Mouse (Mus musculus): Measurements from ENCODE around the gene Defb23.

Gene Defb23

DNA sequence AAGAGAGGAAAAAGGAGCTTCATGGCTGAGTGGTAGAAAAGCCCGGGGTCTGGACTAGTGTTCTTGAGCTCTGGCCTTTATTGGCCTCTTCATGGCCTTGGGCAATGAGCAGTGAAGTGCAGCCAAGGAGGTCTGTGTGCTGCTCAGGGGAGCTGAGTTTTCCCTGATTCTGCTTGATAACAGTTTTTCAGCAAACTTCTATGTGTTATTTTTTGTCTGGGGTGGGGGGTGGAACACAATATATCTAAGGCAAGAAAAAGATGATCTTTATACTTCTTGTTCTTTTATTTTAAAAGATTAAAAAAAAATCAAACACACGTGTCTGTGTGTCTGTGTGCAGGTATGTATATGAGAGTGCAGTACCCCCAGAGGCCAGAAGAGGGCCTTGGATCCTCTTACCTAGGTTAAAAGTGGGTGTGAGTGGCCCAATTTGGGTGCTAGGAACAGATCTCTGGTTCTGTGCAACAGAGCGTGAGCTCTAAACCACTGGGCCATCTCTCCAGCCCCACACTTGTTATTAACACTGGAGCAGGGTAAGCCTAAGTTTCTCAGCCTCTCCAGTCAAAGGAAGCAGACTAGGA lies at the start of gene Defb23:
Defb23 (minus strand) TSS at position 51 of the 581 bp plus-strand sequence.
- no peak for DNase-seq (ENCODE audit: low spot score in 2 of 2)

DNA sequence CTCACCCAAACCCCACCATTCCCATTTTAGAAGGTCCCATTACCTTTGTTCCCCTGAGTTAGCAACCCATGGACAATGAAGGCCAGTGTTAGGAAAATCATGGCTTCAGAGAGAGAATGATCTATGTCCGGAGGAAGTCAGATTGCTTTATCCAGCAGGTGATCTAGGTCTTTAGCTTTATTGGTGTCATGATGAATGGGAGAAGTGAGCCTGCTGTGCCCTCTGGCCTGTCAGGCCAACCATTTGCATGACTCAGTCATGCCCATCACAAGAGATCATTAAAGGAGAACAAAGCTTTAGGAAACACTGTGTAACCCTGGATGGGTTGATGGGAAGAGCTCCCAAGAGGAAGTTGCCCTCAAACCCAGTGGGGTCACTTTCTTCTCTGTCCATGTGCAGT lies 47.2 kb upstream of the Defb23 start, which contains the start of gene Defb26:
Defb26 (minus strand) TSS at position 101 of the 400 bp plus-strand sequence.
- DNase-seq (ENCODE audit: low spot score in 2 of 2): no peak

DNA sequence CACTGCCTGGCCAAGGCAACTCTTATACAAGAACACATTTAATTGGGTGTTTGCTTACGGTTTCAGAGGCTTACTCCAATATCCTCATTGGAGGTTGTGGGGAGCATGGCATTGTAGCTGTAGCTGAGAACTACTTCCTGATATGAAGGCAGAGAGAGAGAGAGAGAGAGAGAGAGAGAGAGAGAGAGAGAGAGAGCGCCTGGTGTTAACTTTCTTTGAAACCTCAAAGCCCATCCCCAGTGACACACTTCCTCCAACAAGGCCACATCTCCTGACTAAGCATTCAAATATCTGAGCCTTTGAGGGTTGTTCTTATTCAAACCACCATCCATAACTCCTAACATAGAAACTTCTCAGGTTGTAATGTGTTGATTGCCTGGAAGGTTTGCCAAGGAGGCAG lies 39.5 kb upstream of the Defb23 start:
- DNase-seq (ENCODE audit: low spot score in 2 of 2): no peak

DNA sequence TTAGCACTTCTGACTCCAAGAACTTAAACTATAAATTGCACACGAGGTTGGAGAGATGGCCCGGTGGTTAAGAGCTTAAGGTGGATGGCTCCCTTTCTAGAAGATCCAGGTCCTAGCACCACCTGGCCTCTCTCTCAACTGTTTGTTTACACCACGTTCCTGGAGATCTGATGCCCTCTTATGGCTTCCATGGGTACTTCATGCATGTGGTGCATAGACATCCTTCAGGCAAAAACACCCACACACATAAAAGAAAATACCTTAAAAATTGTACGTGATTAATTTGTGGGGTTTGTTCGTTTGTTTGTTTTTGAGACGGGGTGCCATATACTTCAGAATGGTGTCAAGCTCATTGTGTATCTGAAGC lies 36.4 kb upstream of the Defb23 start:
- no peak for DNase-seq (ENCODE audit: low spot score in 2 of 2)

DNA sequence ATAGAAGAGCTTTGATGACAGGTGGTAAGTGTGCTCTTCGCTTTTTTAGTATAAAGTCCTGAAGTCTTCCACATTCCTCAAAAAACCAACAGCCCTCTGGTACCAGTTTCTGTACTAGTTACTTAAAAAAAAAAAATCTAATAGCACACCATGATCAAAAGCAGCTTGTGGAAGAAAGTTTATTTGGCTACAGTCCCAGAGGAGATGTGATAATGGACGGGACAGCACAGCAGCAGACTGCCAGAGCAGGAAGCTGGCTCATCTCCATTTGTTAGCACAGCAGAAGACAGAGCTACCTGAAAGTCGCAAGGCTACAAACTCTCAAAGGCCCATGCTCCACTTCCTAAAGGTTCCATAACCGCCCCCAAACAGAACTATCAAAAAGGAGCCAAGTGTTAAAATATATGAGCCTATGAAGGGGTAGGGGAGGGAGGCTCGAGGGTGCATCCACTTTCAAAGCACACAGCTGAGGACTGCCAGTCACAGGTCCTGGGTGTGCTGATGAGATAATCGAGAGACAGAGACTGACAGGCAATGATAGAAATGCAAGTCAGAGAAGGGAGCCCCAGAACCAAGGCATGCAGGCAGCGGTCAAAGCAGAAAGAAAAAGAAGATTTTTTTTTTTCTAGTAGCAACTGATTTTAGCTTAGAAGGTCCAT lies 35.9 kb upstream of the Defb23 start:
- no peak for DNase-seq (ENCODE audit: low spot score in 2 of 2)

DNA sequence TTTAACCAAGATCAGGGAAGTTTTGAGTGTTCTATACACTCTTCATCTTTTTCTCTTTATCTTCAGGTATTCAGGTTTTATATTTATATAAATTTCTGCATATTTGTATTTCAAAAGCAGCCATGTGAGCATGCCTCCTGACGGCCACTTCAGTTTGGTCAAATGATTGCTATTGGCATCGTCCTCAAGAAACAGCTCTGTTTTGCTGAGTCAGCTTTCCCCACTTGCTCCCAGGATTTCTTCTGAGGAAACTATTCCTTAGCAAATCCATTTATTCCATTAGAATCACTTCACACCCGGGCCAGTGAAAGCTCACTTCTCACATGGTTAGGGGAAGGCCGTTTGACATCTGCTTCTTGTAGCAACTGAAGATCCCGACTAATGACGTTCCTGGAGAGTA lies 33.6 kb upstream of the Defb23 start:
- no peak for DNase-seq (ENCODE audit: low spot score in 2 of 2)

DNA sequence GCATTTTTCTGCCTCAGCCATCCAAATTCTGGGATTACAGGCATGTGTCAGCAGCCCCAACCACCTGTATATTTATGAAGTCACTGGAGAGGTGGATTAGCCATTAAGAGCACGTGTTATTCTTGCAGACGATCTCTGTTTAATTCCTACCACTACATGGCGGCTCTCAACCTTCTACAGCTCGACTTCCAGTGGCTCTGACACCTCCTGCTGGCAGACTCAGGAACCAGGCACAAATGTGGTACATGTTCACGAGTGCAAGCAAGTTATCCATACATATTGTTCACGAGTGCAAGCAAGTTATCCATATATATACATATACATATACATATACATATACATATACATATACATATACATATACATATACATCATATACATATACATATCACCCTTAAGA lies 28.7 kb upstream of the Defb23 start:
- DNase-seq (ENCODE audit: low spot score in 2 of 2): no peak

DNA sequence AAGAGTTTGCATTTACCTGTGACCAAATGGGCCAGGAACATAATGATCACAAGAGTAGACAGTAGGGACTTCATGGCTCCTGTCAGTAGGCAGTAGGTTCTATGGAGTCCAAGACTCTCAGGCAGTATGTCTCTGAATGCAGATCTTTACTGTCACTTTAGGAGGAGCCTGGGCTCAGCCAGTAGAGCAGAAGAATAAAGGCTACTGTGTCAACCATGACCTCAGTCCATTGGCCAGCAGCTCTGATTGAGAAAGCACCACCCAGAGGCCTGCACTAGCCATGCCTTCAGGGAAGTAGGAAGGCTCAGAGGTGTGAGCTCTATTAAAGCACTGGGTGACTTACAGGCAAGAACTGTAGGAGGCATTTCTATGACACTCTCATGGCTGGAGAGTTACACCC lies 25.6 kb upstream of the Defb23 start, which contains the start of gene Defb22:
Defb22 (minus strand) TSS at position 101 of the 400 bp plus-strand sequence.
- no peak for DNase-seq (ENCODE audit: low spot score in 2 of 2)

DNA sequence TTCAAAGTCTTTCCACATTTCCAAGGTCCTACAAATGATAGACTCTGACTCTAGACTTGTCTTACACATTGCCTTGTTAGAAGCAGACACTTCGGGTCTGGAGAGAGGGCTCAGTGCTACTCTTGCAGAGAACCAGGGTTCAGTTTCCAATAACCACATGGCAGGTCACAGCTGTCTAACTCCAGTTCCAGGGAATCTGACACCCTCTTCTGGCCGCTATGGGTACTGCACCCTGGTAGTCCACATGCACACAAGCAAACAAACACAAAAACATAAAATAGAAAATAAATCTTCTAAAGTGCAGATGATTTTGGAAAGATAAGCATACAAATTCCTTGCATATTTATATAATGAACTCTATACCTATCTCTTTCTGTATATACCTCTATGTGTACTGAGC lies 22.6 kb upstream of the Defb23 start:
- no peak for DNase-seq (ENCODE audit: low spot score in 2 of 2)

DNA sequence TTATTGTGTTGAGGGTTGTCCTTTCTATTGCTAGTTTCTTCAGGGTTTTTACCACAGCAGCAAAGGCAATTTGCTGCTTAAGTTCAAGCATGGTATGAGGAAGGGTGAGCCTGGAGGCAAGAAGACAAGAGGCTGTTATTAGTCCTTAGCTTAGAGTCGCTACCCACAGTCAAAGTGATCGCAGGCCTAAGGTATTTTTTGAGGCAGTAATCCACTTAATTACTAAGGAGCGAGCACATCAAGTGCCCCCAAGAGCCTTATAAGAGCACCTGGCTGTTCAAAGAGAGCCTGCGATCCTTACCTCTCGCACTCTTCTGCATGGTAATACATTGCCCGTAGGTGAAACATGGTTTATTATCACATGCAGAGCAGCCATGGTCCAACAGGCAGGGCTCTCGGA lies 17.3 kb upstream of the Defb23 start:
- no peak for DNase-seq (ENCODE audit: low spot score in 2 of 2)

DNA sequence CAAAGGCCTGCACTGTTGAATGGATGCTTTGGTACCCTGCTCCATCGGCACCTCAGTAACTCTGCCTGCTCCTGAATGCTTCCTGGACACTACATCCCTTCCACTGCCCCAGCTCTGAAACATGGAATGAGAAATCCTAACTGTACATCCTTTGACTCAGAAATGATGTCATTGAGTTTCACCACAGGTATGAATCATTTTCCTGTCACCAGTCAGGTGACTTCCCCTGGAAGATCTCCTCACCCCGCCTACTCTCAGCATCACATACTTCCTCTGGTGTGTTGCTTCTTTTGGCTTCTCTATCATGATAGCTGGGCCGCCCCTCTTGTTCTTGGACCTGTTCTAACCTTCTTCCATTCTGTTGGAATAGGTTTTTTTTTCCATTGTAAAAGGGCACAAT lies 16.5 kb upstream of the Defb23 start:
- DNase-seq (ENCODE audit: low spot score in 2 of 2): no peak

DNA sequence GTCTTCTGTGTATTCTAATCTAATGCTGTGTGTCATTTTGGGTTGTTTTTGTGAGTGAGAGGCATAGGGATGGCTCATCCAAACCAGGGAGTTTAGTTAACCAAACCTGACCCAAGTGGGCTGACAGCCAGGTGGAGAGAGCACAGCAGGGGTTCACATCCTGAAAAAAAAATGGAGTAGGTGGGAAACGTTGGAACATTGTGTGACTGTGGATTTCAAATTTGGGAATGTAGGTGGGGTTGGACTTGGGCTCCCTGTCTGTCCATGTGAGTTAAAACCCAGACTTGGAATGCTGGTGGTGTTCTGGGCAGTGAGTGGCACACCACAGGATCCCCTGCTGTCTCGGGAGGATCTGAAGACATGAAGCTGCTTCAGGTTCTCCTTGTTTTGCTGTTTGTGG lies 12.3 kb upstream of the Defb23 start, which contains the start of gene Defb20:
Defb20 (plus strand) TSS at position 301 of the 400 bp plus-strand sequence.
- DNase-seq (ENCODE audit: low spot score in 2 of 2): no peak

DNA sequence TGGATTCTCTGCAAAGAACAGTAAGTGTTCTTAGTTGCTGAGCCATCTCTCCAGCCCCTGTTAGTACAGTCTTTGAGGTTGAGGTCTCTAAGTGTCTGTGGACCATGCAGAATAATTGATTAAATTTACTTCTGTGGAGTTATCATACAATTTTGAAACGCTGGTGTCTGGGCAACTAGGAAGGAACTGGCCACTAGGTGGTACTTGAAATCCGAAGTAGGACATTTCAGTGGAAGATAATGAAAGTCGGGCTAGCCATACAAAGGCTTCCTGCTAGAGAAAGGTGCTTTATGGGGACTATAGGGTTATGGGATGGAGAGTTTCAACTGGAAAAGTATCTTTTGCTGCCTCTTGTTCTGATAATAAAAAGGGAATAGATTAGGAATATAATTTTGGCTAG lies 8.0 kb upstream of the Defb23 start:
- DNase-seq (ENCODE audit: low spot score in 2 of 2): no peak

DNA sequence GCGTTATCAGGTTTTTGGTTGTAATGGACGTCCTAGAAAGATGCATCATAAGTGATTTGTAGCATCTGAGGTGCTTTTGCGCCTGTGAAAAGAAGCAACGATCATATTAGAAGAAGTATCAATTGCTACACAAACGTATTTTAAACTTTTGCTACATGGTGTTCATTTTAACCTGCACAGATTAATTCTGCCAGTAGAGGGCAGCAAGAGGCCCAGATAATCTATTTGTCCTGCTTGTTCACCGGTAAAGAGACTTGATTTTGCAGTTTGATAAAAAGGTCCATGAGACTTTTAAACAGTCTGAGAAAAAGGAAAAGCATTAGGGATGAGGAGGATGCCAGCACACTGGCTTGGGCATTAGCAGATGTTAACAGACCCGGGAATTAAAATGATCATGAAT lies 6.6 kb upstream of the Defb23 start:
- DNase-seq (ENCODE audit: low spot score in 2 of 2): peak; percentile 71 to 79

DNA sequence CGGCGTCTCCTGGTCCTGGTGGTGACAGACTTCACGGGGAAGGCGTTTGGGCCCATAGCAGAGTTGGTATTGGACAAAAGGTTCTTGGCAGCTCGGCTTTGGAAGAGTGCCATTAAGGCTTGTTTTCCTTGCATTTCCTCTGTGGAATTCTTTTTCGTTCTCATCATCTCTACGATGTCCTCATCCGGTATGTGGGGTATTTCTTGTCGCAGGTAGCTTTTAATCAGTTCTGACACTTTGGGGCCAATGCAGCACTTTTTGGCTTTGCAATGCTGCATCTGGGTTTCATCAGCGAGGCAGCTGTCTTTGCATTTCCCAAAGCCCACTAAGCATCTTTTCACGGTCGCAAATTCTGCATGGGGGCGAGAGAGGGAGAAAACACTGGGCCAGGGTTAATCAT lies 5.2 kb downstream of the Defb23 start:
- DNase-seq (ENCODE audit: low spot score in 2 of 2): no peak

DNA sequence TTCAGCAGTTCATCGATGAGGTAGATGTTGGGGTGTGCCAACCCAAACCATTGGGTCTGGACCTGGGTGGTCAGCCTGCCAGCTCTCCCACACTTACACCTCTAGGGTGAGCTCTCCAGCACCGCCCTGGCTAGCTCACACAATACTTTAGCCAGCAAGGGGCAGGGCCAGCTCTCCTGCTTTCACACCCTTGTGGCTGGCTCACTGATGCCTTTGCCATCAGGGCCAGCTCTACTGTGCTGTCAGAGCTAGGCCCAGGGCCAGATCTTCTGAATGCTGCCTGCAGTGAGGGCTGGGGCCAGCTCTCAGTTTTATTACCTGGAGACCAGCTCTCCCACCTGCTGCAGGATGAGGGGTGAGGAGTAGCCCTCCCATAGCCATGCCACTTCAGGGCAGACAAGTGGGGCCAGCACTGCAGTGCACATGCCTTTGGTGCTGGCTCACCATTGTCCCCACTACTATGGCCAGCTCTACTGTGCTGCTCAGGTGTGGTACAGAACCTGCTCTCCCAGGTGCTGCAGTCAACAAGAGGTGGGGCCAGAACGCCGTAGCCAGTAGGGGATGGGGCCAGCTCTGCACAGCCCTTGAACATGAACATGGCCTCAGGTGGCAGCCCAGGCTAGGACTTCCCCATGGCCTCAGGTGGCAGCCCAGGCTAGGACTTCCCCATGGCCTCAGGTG lies 12.2 kb downstream of the Defb23 start:
- DNase-seq (ENCODE audit: low spot score in 2 of 2): no peak

DNA sequence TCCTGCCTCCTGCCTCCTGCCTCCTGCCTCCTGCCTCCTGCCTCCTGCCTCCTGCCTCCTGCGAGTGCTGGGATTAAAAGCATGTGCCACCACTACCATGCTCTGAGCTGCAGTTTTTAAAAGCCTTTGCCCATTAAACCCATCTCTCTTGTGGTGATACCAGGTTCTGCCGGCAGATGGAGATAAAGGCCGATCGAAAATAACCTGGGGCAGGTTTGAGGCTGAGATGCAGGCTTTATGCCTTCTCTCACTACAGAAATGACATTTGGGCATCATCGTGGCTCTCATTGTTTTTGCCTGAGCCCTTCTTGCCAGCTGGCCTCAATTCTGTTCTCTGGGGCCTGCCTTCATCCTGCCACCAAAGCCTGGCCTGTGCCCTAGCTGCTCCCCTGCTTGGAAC lies 14.2 kb downstream of the Defb23 start:
- peak; percentile 77 to 85 for DNase-seq (ENCODE audit: low spot score in 2 of 2)

DNA sequence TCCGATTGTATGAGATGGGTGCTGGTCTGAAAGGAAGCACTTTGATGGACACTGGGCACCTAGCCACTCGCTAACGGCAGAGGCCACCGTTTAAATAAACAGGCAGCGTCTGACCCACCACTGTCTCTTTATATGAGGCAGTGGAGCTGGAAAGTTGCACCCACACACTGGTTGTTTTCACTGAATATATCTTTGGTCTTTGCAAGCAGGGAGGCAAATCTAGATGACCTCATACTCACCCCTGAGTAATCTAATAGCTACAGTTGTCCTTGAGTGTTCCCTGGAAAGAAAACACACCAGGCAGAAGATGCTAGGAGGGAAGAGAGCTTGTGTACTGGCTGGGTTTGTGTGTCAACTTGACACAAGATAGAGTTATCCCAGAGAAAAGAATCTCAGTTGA lies 17.0 kb downstream of the Defb23 start:
- DNase-seq (ENCODE audit: low spot score in 2 of 2): no peak

DNA sequence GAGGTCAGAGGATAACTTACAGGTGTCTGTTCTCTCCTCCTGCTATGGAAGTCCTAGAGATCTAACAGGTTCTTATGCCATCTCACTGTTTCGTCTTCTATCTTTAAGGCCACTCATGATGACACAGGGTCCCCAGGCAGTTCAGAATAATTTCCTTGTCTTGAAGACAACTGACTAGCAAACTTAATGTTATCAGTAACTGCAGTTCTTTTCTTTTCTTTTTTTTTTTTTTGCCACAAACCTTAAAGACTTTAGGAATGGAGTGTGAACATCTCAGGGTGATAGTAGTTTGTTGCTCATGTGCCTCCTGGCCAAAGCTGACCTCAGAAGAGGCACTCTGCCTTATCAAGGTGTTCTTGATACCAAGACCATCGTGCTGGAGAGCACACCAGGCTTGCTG lies 17.8 kb downstream of the Defb23 start:
- DNase-seq (ENCODE audit: low spot score in 2 of 2): no peak

DNA sequence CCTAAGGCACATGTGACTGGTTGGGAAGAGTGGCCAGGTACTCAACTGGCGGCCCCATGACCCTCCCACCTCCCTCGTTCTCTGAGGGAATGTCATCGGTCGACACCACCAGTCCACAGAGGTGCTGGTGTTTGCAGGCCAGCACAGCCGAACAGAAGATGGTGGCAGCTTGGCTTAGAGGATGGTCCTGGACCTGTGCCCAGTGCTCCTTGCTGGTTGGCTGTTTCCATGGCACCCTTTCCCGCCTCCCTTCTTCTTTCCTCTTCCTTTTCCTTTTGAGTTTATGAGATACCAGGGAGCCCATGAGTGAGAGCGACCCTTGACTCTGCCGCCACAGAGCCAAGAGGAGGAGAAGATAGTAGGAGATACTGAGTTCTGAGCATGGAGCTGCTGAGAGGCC lies 21.1 kb downstream of the Defb23 start:
- no peak for DNase-seq (ENCODE audit: low spot score in 2 of 2)

DNA sequence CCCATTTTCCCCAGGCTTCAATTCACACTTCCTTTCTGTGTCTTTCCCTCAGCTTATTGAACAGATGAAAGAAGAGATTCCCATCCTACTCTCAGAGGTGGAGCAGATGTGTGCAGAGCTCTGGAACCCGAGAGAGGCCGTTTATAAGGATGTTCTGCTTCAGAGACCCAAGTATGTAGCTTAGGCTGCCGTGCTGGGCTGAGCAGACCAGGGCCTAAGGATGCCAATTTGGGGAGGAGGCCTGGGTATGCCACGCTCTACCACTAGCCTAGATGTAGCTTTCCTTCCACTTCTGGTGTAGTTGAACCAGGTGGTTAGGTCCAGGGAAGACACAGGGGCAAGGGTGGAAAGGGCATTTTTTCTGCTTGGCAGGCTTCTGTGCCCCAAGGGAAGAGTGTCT lies 22.1 kb downstream of the Defb23 start:
- DNase-seq (ENCODE audit: low spot score in 2 of 2): no peak

DNA sequence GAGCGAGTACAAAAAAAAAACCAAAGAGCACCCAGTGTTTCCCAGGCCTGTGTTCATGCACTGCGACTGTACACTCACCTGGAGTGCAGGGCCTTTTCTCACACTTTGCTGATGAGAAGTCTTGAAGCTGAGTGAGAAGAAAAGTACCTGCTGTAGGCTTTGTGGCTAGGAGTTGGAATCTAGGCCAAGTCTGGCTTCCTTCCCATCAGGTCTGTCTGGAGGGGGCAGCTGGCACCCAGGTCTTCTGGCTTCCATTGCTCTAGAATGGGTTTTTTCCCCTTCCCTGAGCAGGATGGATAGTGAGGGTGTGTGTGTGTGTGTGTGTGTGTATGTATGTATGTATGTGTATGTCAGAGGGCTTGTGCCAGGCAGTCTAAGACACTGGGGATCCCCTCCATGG lies 24.6 kb downstream of the Defb23 start:
- no peak for DNase-seq (ENCODE audit: low spot score in 2 of 2)

DNA sequence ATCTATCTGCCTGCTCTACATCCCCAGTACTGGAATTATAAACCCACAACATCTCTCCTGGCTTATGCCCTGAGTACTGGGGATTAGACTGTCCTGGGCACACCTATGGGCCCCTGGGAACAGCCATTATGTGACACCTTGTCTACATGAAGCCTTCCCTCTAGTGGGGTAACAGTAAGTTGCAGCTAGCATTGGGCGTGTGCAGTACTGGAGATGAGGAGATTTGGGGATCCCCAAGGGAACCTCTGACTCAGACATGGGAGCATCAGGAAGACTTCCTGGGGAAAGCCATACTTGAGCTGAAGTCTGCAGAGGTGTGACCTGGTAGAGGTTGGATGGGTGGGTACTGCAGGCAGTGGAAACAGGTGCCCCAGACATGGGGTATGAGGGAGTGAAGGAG lies 25.5 kb downstream of the Defb23 start:
- DNase-seq (ENCODE audit: low spot score in 2 of 2): no peak
